Mouse (Mus musculus) neural tube, embryonic 13.5 days (tissue): ENCODE results near the gene Hbq1a. TPM values are rescaled to one million over a fixed set of nuclear protein-coding genes. Genes with fewer than 3 reads are reported as not detected.

ENCODE experiments used
- ATAC-seq: fragments of 200-750 bp; cut with Nextera tagmentation; 2 replicates; pipeline ENCODE4 v1.8.0; 2017; ENCODE audit warnings: low read depth, mild to moderate bottlenecking, moderate TSS enrichment, moderate library complexity
- H3K27ac ChIP-seq: fragments of 300-500 bp; sonication (generic); replicated peaks from 2 replicates; pipeline ENCODE4 v1.5.1; 2015; ENCODE audit warnings: moderate library complexity, mild to moderate bottlenecking, inconsistent platforms
- H3K27me3 ChIP-seq: fragments of 300-500 bp; sonication (generic); 2 replicates; pipeline ENCODE4 v1.6.1; 2015; ENCODE audit warnings: mild to moderate bottlenecking, inconsistent platforms
- H3K36me3 ChIP-seq: fragments of 300-500 bp; sonication (generic); 2 replicates; pipeline ENCODE4 v1.6.1; 2015; ENCODE audit warnings: mild to moderate bottlenecking, inconsistent platforms
- H3K4me1 ChIP-seq: fragments of 300-500 bp; sonication (generic); replicated peaks from 2 replicates; pipeline ENCODE4 v1.6.1; 2015; ENCODE audit warnings: inconsistent platforms
- H3K4me2 ChIP-seq: fragments of 300-500 bp; sonication (generic); 2 replicates; pipeline ENCODE4 v1.6.1; 2015; ENCODE audit warnings: inconsistent platforms, mild to moderate bottlenecking, moderate library complexity
- H3K4me3 ChIP-seq: fragments of 300-500 bp; sonication (generic); 2 replicates; pipeline ENCODE4 v1.5.1; 2015; ENCODE audit warnings: mild to moderate bottlenecking, inconsistent platforms
- H3K9ac ChIP-seq: fragments of 300-500 bp; sonication (generic); 2 replicates; pipeline ENCODE4 v1.6.1; 2015; ENCODE audit warnings: moderate library complexity, mild to moderate bottlenecking, inconsistent platforms
- H3K9me3 ChIP-seq: fragments of 300-500 bp; sonication (generic); 2 replicates; pipeline ENCODE4 v1.6.1; 2016; ENCODE audit warnings: inconsistent platforms
- WGBS: fragments of 180-500 bp; shearing (Covaris S2); methylation state at CpG from one replicate; pipeline ENCODE4 v1.1.7; 2015; 5-methylcytosine and 5-hydroxymethylcytosine counted together
- polyA plus RNA-seq: library from polyadenylated mRNA; unstranded; fragments of >200 nt; fragmentation: Nextera tagmentation; extraction: Ambion mirVana; gene quantifications from 2 replicates; pipeline ENCODE4 v1.2.1, GENCODE M21; 2015

The Hbq1a gene
- polyA plus RNA-seq, 1 experiment from 2014 or later, result 1.4 TPM

- Histone ChIP-seq H3K4me3 (no peak overlapping the region), H3K9me3 (no peaks in the 10 kb centered on the region), H3K4me1 (no peaks in the 10 kb centered on the region), H3K36me3 (no peaks in the 10 kb centered on the region), H3K27ac (no peak overlapping the region), H3K9ac (no peak overlapping the region), H3K27me3 (no peaks in the 10 kb centered on the region), H3K4me2 (no peak overlapping the region)
- 49% methylated on average over 17 of the region's 17 CpGs for WGBS
- no peak; the same call in 1 of the 2 replicates for ATAC-seq
Measured at GRCm38 (mm10) chr11:32340476-32341473, 40.9 kb downstream of the Hbq1a start.

GRCm38 (mm10) chr11:32342770-32343191 lies 42.9 kb downstream of the Hbq1a start:
- H3K36me3 ChIP-seq, result no peaks in the 10 kb centered on the region
- H3K4me1 ChIP-seq, result peaks cover 9% of the 10 kb centered on the region
- no peak for ATAC-seq
- no peak overlapping the region for H3K4me2 ChIP-seq
- no peaks in the 10 kb centered on the region for H3K9me3 ChIP-seq
- no peaks in the 10 kb centered on the region for H3K27me3 ChIP-seq
- H3K9ac ChIP-seq, result no peak overlapping the region
- no peak overlapping the region for H3K4me3 ChIP-seq
- no peak overlapping the region for H3K27ac ChIP-seq
- 17% methylated on average over 2 of the region's 2 CpGs for WGBS

- Histone ChIP-seq H3K4me3 (no peak overlapping the region), H3K9ac (no peak overlapping the region), H3K27ac (no peak overlapping the region), H3K27me3 (no peaks in the 10 kb centered on the region), H3K9me3 (no peaks in the 10 kb centered on the region), H3K4me1 (peaks cover 11% of the 10 kb centered on the region), H3K4me2 (no peak overlapping the region), H3K36me3 (no peaks in the 10 kb centered on the region)
- 88% methylated on average over 1 of the region's 1 CpGs for WGBS
- ATAC-seq, result no peak
Measured at GRCm38 (mm10) chr11:32343350-32343749, 43.5 kb downstream of the Hbq1a start.

- ATAC-seq, result no peak
- Histone ChIP-seq H3K4me2 (no peak overlapping the region), H3K4me3 (no peak overlapping the region), H3K27ac (no peak overlapping the region), H3K36me3 (no peaks in the 10 kb centered on the region), H3K9ac (no peak overlapping the region), H3K4me1 (peaks cover 35% of the 10 kb centered on the region), H3K9me3 (no peaks in the 10 kb centered on the region), H3K27me3 (no peaks in the 10 kb centered on the region)
- 58% methylated on average over 6 of the region's 6 CpGs for WGBS
Measured at GRCm38 (mm10) chr11:32345504-32346297, 45.8 kb downstream of the Hbq1a start.

- WGBS, result 4% methylated on average over 10 of the region's 10 CpGs
- peak; percentile 47 for ATAC-seq
- Histone ChIP-seq H3K36me3 (peaks cover 13% of the 10 kb centered on the region), H3K27me3 (no peaks in the 10 kb centered on the region), H3K4me3 (peak overlapping the region; percentile 63), H3K27ac (peak overlapping the region; percentile 87), H3K4me1 (peaks cover 38% of the 10 kb centered on the region), H3K9ac (peak overlapping the region; percentile 93), H3K9me3 (no peaks in the 10 kb centered on the region), H3K4me2 (peak overlapping the region; percentile 71)
Measured at GRCm38 (mm10) chr11:32347264-32347606, 47.4 kb downstream of the Hbq1a start.

- WGBS, result under 1% methylated on average over 48 of the region's 86 CpGs
- H3K4me3 ChIP-seq, result peak within 1 kb of the TSS; percentile 63
- H3K27ac ChIP-seq, result peak within 1 kb of the TSS; percentile 87
- no peaks in the 10 kb centered on the region for H3K27me3 ChIP-seq
- peaks cover 17% of the 10 kb centered on the region for H3K36me3 ChIP-seq
- H3K9me3 ChIP-seq, result no peaks in the 10 kb centered on the region
- H3K4me2 ChIP-seq, result peak within 1 kb of the TSS; percentile 71
- H3K9ac ChIP-seq, result peak within 1 kb of the TSS; percentile 93
- H3K4me1 ChIP-seq, result peaks cover 44% of the 10 kb centered on the region
- peak; percentile 71 for ATAC-seq
Measured at GRCm38 (mm10) chr11:32347607-32348432, 48.0 kb downstream of the Hbq1a start, which contains the start of gene Sh3pxd2b. Gene Sh3pxd2b (plus strand): TSS chr11:32347820.

GRCm38 (mm10) chr11:32348433-32349283 lies 48.8 kb downstream of the Hbq1a start:
- 12% methylated on average over 9 of the region's 9 CpGs for WGBS
- no peaks in the 10 kb centered on the region for H3K27me3 ChIP-seq
- H3K4me3 ChIP-seq, result peak overlapping the region; percentile 63
- H3K36me3 ChIP-seq, result peaks cover 17% of the 10 kb centered on the region
- H3K9me3 ChIP-seq, result no peaks in the 10 kb centered on the region
- H3K4me2 ChIP-seq, result peak overlapping the region; percentile 71
- ATAC-seq, result no peak
- H3K9ac ChIP-seq, result peak overlapping the region; percentile 93
- H3K27ac ChIP-seq, result peak overlapping the region; percentile 87
- peaks cover 49% of the 10 kb centered on the region for H3K4me1 ChIP-seq

- ATAC-seq, result no peak
- 71% methylated on average over 13 of the region's 13 CpGs for WGBS
Measured at GRCm38 (mm10) chr11:32349284-32349953, 49.5 kb downstream of the Hbq1a start.

More at GRCm38 (mm10) chr11:32349284-32349953, 49.5 kb downstream of the Hbq1a start:
- Histone ChIP-seq H3K4me2 (peak overlapping the region; percentile 71), H3K36me3 (peaks cover 17% of the 10 kb centered on the region), H3K4me3 (peak overlapping the region; percentile 63), H3K4me1 (peaks cover 49% of the 10 kb centered on the region), H3K9me3 (no peaks in the 10 kb centered on the region), H3K27ac (peak overlapping the region; percentile 59), H3K27me3 (no peaks in the 10 kb centered on the region), H3K9ac (peak overlapping the region; percentile 93)
